Mouse (Mus musculus) hindbrain, embryonic 10.5 days (tissue): ENCODE results near the gene Gm3417. TPM values are rescaled to one million over a fixed set of nuclear protein-coding genes. Genes with fewer than 3 reads are reported as not detected.
A peak's percentile ranks its signal among the peaks of the same experiment; 100 is the strongest.
"Not testable (repeated sequence)": the region's sequence is repeated elsewhere in the genome, so short reads cannot be mapped to it uniquely, and the experiment has no call there.

Experiments
- DNase-seq: peaks from one replicate; pipeline ENCODE4 v3.0.0-alpha.2; 2017; ENCODE audit warnings: low spot score
- H3K27ac ChIP-seq: fragments of 300-500 bp; sonication (generic); 2 replicates; pipeline ENCODE4 v1.5.1; 2016; ENCODE audit warnings: mild to moderate bottlenecking, moderate library complexity
- H3K27me3 ChIP-seq: fragments of 300-500 bp; sonication (generic); 2 replicates; pipeline ENCODE4 v1.6.1; 2016; ENCODE audit warnings: mild to moderate bottlenecking; ENCODE audit not compliant: poor library complexity, insufficient read depth, severe bottlenecking
- H3K36me3 ChIP-seq: fragments of 300-500 bp; sonication (generic); 2 replicates; pipeline ENCODE4 v1.6.1; 2016; ENCODE audit warnings: mild to moderate bottlenecking, moderate library complexity
- H3K4me1 ChIP-seq: fragments of 300-500 bp; sonication (generic); replicated peaks from 2 replicates; pipeline ENCODE4 v1.6.1; 2016; ENCODE audit warnings: mild to moderate bottlenecking
- H3K4me3 ChIP-seq: fragments of 300-500 bp; sonication (generic); 2 replicates; pipeline ENCODE4 v1.5.1; 2016; ENCODE audit warnings: mild to moderate bottlenecking, moderate library complexity
- H3K9me3 ChIP-seq: fragments of 300-500 bp; sonication (generic); 2 replicates; pipeline ENCODE4 v1.6.1; 2016; ENCODE audit warnings: mild to moderate bottlenecking, moderate library complexity
- WGBS: fragments of 180-500 bp; shearing (Covaris S2); methylation state at CpG from one replicate; pipeline ENCODE4 v1.1.7; 2016; 5-methylcytosine and 5-hydroxymethylcytosine counted together
- polyA plus RNA-seq: library from polyadenylated mRNA; unstranded; fragments of >200 nt; fragmentation: Nextera tagmentation; extraction: Ambion mirVana; gene quantifications from 2 replicates; pipeline ENCODE4 v1.2.1, GENCODE M21; 2016

Gm3417 gene
- polyA plus RNA-seq, 1 experiment from 2014 or later: not detected

DNA sequence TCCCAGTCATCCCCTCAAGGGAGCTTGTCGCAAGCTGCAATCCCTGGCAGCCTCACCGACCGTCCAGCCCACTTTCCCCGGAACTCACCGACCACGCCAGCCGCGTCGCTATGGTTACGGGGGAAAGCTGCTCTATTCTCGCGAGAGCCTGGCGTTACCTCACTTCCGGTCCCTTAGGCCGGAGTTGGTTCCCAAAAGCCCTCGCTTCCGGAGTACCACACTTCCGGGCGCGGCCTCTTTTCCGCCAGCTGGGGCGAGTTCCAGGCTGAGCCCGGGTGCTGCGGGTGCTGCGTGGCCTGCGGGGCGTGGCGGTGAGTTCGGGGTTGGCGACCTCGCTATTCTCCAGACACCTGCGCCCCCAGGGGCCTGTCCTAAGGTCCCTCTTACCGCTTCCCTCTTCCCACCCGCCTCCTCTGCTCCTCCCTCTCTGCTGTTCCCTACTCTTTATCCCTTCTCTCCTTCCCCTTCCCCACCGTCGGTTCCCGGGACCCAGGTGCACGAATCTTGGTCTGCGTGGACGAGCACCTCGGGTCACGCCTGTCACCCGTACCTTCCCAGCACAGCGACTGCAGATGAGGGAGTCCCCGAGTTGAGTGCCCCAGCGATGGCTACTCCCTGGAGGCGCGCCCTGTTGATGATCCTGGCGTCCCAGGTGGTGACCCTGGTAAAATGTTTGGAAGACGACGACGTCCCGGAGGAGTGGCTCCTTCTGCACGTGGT, 35.4 kb downstream of the Gm3417 start, which contains the start of the genes Wdr27 and 1600012H06Rik:
TSS of gene Wdr27 (minus strand) at position 150 of the 720 bp plus-strand sequence.
TSS of gene 1600012H06Rik (plus strand) at position 176 of the 720 bp plus-strand sequence.
- DNase-seq: peak; percentile 99
- Histone ChIP-seq H3K27ac (peak within 1 kb of the TSS; percentile 91), H3K9me3 (no peaks in the 10 kb centered on the region), H3K4me1 (peaks cover 31% of the 10 kb centered on the region), H3K36me3 (peaks cover 26% of the 10 kb centered on the region), H3K4me3 (peak within 1 kb of the TSS; percentile 99), H3K27me3 (no peaks in the 10 kb centered on the region)
- WGBS: under 1% methylated on average over 54 of the region's 54 CpGs

- WGBS: 66% methylated on average over 6 of the region's 6 CpGs
- Histone ChIP-seq H3K4me1 (peaks cover 31% of the 10 kb centered on the region), H3K36me3 (peaks cover 25% of the 10 kb centered on the region), H3K4me3 (peak overlapping the region; percentile 99), H3K27ac (peak overlapping the region; percentile 91)
- not testable (repeated sequence) for H3K27me3 ChIP-seq, H3K9me3 ChIP-seq, DNase-seq
These were observed 36.4 kb downstream of the Gm3417 start for GRCm38 (mm10) chr17:14942181-14942580.

DNA sequence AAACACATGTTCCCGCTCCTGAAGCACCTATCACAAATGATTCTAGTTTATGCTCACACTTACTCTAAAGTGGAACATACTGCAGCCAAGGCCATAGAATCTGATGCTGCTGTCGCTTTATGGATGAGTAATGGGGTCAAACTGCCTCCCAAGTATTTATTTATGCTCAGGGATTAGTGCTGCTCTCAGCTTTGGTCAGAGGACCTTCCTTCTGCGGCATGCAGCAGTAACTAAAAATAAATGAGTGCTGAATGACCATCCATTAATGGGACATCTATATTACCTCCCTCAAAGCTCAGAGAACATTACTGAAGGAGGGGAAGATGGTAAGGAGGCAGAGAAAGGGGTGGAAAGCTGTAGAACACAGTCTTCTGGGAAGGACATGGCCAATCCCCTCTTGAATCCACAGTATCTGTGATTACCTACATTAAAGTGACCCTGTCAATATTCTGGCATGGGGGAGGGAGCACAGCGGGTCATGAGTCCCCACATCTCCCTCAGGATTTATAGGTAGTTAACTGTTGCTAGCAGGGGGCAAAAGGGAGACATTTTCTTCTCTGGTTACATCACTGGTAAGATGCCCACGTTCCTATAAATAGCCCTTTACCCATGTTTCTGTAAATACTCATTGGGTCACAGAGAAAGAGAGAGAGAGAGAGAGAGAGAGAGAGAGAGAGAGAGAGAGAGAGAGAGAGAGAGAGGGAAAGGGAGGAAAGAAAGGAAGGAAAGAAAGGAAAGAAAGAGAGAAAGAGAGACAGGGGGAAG, 42.6 kb downstream of the Gm3417 start:
- Histone ChIP-seq H3K27ac (no peak overlapping the region), H3K27me3 (no peaks in the 10 kb centered on the region), H3K4me1 (no peaks in the 10 kb centered on the region), H3K9me3 (no peaks in the 10 kb centered on the region), H3K4me3 (no peak overlapping the region), H3K36me3 (no peaks in the 10 kb centered on the region)
- 78% methylated on average over 5 of the region's 5 CpGs for WGBS
- no peak for DNase-seq

DNA sequence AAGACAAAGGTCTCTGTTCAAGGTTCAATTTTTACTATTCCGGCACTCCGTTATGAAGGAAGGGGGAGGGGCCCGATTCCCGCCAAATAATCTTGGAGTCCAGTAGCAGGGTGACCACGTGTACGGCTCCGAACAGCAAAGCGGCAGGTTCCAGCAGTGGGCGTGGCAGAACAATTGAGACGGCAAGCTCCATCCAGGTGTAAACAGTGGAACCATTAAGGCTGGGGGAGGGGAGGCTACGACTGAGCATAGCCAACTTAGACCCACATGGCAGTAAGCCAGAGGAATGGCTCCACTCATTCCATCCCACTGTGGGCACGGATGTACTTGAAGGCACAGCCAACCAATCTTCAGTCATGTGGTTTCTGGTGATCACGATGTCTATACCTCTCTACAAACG, 43.3 kb downstream of the Gm3417 start:
- H3K4me3 ChIP-seq, H3K27me3 ChIP-seq, H3K27ac ChIP-seq, DNase-seq, H3K4me1 ChIP-seq, H3K36me3 ChIP-seq, H3K9me3 ChIP-seq: not testable (repeated sequence)
- 84% methylated on average over 14 of the region's 14 CpGs for WGBS

DNA sequence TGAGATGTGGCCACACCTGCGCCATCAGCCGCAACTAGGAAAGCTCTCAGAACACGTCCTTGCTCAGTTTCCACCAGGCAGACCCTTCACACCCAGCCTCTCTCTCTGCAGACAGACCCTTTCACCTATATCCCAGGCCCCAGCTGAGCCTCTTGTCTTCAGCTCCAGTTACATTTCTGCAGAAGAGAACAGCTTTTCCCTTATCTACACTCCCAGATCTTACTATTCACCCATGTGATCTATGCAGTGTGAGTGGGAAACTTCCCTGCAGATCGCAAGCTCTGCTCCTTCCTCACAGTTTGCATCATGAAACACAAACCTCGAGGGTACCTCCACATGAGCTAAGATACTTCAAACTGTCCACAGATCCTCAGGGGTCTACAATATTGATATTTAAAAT, 47.1 kb downstream of the Gm3417 start:
- no peaks in the 10 kb centered on the region for H3K9me3 ChIP-seq
- H3K36me3 ChIP-seq: no peaks in the 10 kb centered on the region
- no peaks in the 10 kb centered on the region for H3K4me1 ChIP-seq
- H3K4me3 ChIP-seq: no peak overlapping the region
- 84% methylated on average over 5 of the region's 5 CpGs for WGBS
- H3K27ac ChIP-seq: no peak overlapping the region
- DNase-seq: no peak
- no peaks in the 10 kb centered on the region for H3K27me3 ChIP-seq

DNA sequence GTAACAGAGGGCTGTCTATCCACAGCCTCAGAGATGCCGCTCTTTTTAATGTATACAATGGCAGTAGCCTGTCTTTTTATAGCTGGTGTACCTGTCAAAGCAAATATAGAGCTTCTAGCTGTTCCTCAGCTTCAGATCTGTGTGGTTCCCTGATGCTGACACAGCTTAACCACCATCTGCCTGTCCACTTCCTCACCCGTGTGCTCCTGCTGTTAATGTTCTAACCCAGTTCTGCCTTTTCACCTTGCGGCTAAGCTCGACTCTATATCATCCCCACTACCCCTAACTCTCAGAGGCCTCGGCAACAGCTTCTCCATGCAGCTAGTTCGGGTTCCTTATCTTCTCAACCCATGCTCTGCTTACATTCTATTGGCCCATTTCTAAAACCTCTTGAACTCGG, 47.9 kb downstream of the Gm3417 start:
- no peaks in the 10 kb centered on the region for H3K27me3 ChIP-seq
- no peaks in the 10 kb centered on the region for H3K36me3 ChIP-seq
- no peak overlapping the region for H3K27ac ChIP-seq
- H3K4me3 ChIP-seq: no peak overlapping the region
- no peaks in the 10 kb centered on the region for H3K9me3 ChIP-seq
- 90% methylated on average over 7 of the region's 7 CpGs for WGBS
- no peak for DNase-seq
- H3K4me1 ChIP-seq: no peaks in the 10 kb centered on the region

DNA sequence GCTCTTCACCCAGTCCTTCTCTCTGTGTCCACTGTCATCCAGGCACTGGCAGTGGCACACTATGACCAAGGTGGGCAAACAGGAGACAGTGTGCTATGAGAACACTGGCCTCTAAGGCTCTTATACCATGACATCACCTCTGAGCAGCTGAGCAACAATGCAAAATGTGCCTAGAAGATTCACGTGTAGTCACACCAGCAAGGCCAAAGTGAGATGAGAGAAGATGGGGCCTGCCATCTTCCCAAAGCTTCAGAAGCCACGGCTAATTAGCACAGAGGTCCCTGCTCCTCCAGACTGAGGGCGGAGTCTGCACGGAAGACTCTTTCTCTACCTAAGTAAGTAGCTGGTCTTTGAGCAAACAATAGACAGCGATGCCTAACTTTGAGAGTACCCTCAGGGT, 50.0 kb downstream of the Gm3417 start:
- no peak for DNase-seq
- no peaks in the 10 kb centered on the region for H3K27me3 ChIP-seq
- no peak overlapping the region for H3K4me3 ChIP-seq
- H3K4me1 ChIP-seq: no peaks in the 10 kb centered on the region
- no peaks in the 10 kb centered on the region for H3K9me3 ChIP-seq
- H3K27ac ChIP-seq: no peak overlapping the region
- WGBS: 80% methylated on average over 5 of the region's 5 CpGs
- H3K36me3 ChIP-seq: no peaks in the 10 kb centered on the region

DNA sequence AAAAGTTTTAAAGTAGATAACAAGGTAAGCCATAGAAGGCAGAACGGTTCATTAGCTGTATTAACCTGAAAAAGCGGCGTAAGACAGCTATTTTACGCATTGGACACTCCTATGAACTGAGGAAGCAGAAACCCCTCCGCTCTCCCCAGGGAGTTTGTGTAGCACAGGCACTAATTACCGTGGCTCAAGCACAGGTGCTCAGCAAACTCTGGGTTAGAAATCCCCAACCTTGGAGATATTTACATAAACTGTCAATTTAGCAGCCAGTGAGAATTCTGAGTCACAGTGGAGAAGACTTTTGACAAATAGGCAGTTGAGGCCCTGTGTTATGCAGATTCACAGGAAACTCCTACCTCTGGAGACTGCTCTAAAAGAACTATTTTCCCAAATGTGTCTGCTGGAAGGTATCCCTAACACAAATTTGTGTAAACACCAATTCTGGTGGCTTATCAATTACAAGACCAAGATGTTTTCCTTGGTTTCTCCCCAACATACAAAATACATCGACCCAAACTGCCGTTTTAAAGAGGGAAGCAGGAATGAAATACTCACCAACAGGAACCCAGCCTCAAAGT, 50.9 kb downstream of the Gm3417 start:
- DNase-seq: no peak
- H3K4me3 ChIP-seq: no peak overlapping the region
- H3K27me3 ChIP-seq: no peaks in the 10 kb centered on the region
- no peaks in the 10 kb centered on the region for H3K4me1 ChIP-seq
- no peak overlapping the region for H3K27ac ChIP-seq
- 86% methylated on average over 8 of the region's 8 CpGs for WGBS
- H3K9me3 ChIP-seq: no peaks in the 10 kb centered on the region
- H3K36me3 ChIP-seq: no peaks in the 10 kb centered on the region

DNA sequence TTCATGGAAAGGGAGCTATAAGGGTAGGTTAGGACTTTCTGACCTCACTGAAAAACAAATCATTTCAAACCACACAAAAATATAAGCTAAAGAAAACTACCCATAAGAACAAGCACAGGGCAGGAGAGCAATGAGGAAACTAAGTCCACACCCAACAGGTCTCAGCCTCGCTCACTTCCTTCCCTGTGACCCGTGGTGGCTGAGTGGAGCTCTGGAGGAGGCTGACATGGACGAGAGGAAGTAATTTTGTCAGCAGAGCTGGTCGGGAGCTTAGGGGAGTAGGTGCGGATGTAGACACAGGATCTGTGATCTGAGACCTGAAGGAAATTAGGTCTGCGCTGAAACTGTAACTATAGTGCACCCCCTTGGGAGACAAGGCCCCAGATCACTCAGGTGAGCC, 57.0 kb downstream of the Gm3417 start:
- Histone ChIP-seq H3K9me3 (no peaks in the 10 kb centered on the region), H3K4me1 (no peaks in the 10 kb centered on the region), H3K27me3 (no peaks in the 10 kb centered on the region), H3K36me3 (no peaks in the 10 kb centered on the region), H3K4me3 (no peak overlapping the region), H3K27ac (no peak overlapping the region)
- DNase-seq: no peak
- WGBS: 70% methylated on average over 6 of the region's 6 CpGs

DNA sequence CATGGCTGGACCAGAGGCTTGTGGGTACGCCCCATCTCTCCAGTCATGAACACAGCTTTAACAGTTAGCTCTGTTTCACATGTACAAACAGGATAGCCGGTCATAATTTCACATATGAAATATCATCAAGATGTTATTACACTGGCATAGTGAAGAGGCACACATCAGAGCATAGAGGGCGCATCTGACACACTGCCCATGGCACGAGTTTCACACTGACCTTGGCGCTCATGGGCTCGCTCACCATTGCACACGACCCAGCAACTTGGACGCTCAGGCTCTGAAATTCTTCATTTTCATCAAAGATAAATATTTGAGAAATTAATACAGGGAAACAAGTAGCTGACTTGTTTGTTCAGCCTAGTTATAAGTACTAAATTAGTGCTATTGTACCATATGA, 60.7 kb downstream of the Gm3417 start:
- Histone ChIP-seq H3K4me1 (no peaks in the 10 kb centered on the region), H3K9me3 (no peaks in the 10 kb centered on the region), H3K36me3 (no peaks in the 10 kb centered on the region), H3K27ac (no peak overlapping the region), H3K4me3 (no peak overlapping the region), H3K27me3 (no peaks in the 10 kb centered on the region)
- WGBS: 91% methylated on average over 8 of the region's 8 CpGs
- no peak for DNase-seq

- no peaks in the 10 kb centered on the region for H3K36me3 ChIP-seq
- no peaks in the 10 kb centered on the region for H3K27me3 ChIP-seq
- H3K9me3 ChIP-seq: no peaks in the 10 kb centered on the region
- no peak overlapping the region for H3K27ac ChIP-seq
- H3K4me3 ChIP-seq: no peak overlapping the region
- no peak for DNase-seq
- no peaks in the 10 kb centered on the region for H3K4me1 ChIP-seq
- 87% methylated on average over 4 of the region's 4 CpGs for WGBS
These were observed 64.2 kb downstream of the Gm3417 start for GRCm38 (mm10) chr17:14914401-14914800.
